Comparison of ENCODE assay signal across 20 mouse cellular contexts in the genomic region with DNA sequence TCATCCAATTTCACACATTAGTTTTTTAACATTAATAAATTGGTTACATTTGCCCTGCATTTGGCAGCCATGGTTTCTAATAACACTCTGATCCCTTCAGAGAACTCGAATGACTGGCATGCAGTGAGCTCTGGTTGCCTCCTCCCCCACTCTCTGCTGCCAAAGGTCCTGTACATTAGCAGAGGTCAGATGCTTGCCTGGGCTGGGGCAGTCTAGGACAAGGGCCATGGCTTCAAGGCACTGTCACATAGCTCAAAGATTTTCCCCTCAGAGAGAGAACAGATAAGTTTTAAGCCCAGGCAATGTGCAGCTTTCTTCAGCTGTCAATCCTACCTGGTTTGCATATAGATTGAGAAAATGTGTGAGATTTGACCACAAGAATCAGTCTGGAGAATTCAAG.
DNase-seq lines count a peak whose midpoint lies in the region; ATAC-seq lines count a peak whose summit lies in the region.
"Had no signal": no experiment of that assay in that cellular context is flagged by ENCODE, and none has a peak within 500 bp of the region (broad histone marks: within the 10 kb centered on the region; RNA-seq: fewer than 3 reads in every experiment).

No protein-coding gene starts in this region.

- no peak for ATAC-seq in hindbrain, embryonic 16.5 days
- peak; percentile 42; the same call in 1 of the 2 replicates for ATAC-seq in midbrain, embryonic 16.5 days
- no peak for ATAC-seq in midbrain, embryonic 11.5 days (ENCODE audit: low FRiP score)
- ATAC-seq: CD4-positive, CD25-positive, alpha-beta regulatory T cell, adult 4 months; forebrain, embryonic 13.5 days had no signal

- DNase-seq in hindbrain, embryonic 10.5 days (ENCODE audit: low spot score) = peak; percentile 48
- DNase-seq in midbrain, embryonic 11.5 days (ENCODE audit: low spot score, missing footprints) = no peak
- peak; percentile 47 for DNase-seq in embryo, embryonic 9.5 days (ENCODE audit: extremely low spot score)
- DNase-seq in cerebellum, adult 8-10 months = no peak
- no peak for DNase-seq in natural killer cell, adult 2 months (ENCODE audit: low spot score in 2 of 2)
- DNase-seq: adrenal gland, postnatal 10 days; B cell, adult 2 months; cerebellum, adult 11 months; cerebellum, adult 9-10 months; cerebellum, postnatal 25 days; gastrocnemius, postnatal 36 days; heart, adult 11 months; heart, postnatal 36 days had no signal

- H3K4me2 ChIP-seq in hindbrain, embryonic 16.5 days (ENCODE audit: low read length) = no peak overlapping the region
- no peak overlapping the region for H3K4me2 ChIP-seq in midbrain, embryonic 16.5 days (ENCODE audit: low read length)
- H3K4me2 ChIP-seq in midbrain, embryonic 11.5 days = no peak overlapping the region
- H3K4me2 ChIP-seq: forebrain, embryonic 13.5 days; heart, embryonic 13.5 days; hindbrain, embryonic 13.5 days had no signal

- H3K27ac ChIP-seq in hindbrain, embryonic 10.5 days = no peak overlapping the region
- H3K27ac ChIP-seq in hindbrain, embryonic 16.5 days (ENCODE audit: low read depth, low read length) = no peak overlapping the region
- no peak overlapping the region for H3K27ac ChIP-seq in midbrain, embryonic 16.5 days (ENCODE audit: low read length)
- H3K27ac ChIP-seq in midbrain, embryonic 11.5 days (ENCODE audit: low read depth, low read length) = no peak overlapping the region
- H3K27ac ChIP-seq: forebrain, embryonic 13.5 days; heart, embryonic 13.5 days; hindbrain, embryonic 13.5 days had no signal

- H3K9me3 ChIP-seq in hindbrain, embryonic 10.5 days = no peaks in the 10 kb centered on the region
- no peaks in the 10 kb centered on the region for H3K9me3 ChIP-seq in hindbrain, embryonic 16.5 days (ENCODE audit: control insufficient read depth, low read length)
- no peaks in the 10 kb centered on the region for H3K9me3 ChIP-seq in midbrain, embryonic 16.5 days (replicated peaks; ENCODE audit: control insufficient read depth, low read length, poor library complexity, severe bottlenecking)
- no peaks in the 10 kb centered on the region for H3K9me3 ChIP-seq in midbrain, embryonic 11.5 days (ENCODE audit: control insufficient read depth, low read length)
- H3K9me3 ChIP-seq: forebrain, embryonic 13.5 days; heart, embryonic 13.5 days; hindbrain, embryonic 13.5 days had no signal

- 33% methylated on average over 1 of the region's 1 CpGs for WGBS in hindbrain, embryonic 10.5 days
- 39% methylated on average over 1 of the region's 1 CpGs for WGBS in hindbrain, embryonic 16.5 days
- 59% methylated on average over 1 of the region's 1 CpGs for WGBS in midbrain, embryonic 16.5 days
- WGBS in midbrain, embryonic 11.5 days = 66% methylated on average over 1 of the region's 1 CpGs

- peaks cover 10% of the 10 kb centered on the region for H3K4me1 ChIP-seq in hindbrain, embryonic 10.5 days (replicated peaks)
- no peaks in the 10 kb centered on the region for H3K4me1 ChIP-seq in hindbrain, embryonic 16.5 days (ENCODE audit: control insufficient read depth, insufficient read depth, low read depth, low read length)
- H3K4me1 ChIP-seq in midbrain, embryonic 16.5 days (ENCODE audit: control insufficient read depth, insufficient read depth, low read length) = no peaks in the 10 kb centered on the region
- no peaks in the 10 kb centered on the region for H3K4me1 ChIP-seq in midbrain, embryonic 11.5 days (ENCODE audit: control insufficient read depth, insufficient read depth, low read length)
- H3K4me1 ChIP-seq: forebrain, embryonic 13.5 days; heart, embryonic 13.5 days had no signal

- no peak overlapping the region for H3K9ac ChIP-seq in hindbrain, embryonic 16.5 days (ENCODE audit: low read depth, low read length)
- H3K9ac ChIP-seq in midbrain, embryonic 16.5 days (ENCODE audit: low read depth, low read length) = no peak overlapping the region
- no peak overlapping the region for H3K9ac ChIP-seq in midbrain, embryonic 11.5 days (ENCODE audit: low read length)
- H3K9ac ChIP-seq: forebrain, embryonic 13.5 days; heart, embryonic 13.5 days; hindbrain, embryonic 13.5 days had no signal

- no peaks in the 10 kb centered on the region for H3K36me3 ChIP-seq in hindbrain, embryonic 10.5 days
- H3K36me3 ChIP-seq in hindbrain, embryonic 16.5 days (ENCODE audit: control insufficient read depth, insufficient read depth, low read length) = no peaks in the 10 kb centered on the region
- H3K36me3 ChIP-seq in midbrain, embryonic 16.5 days (ENCODE audit: control insufficient read depth, insufficient read depth, low read length) = no peaks in the 10 kb centered on the region
- no peaks in the 10 kb centered on the region for H3K36me3 ChIP-seq in midbrain, embryonic 11.5 days (ENCODE audit: control insufficient read depth, insufficient read depth, low read length)
- H3K36me3 ChIP-seq: G1E; heart, embryonic 13.5 days; hindbrain, embryonic 13.5 days had no signal

- no peak overlapping the region for H3K4me3 ChIP-seq in hindbrain, embryonic 10.5 days
- H3K4me3 ChIP-seq in hindbrain, embryonic 16.5 days (ENCODE audit: low read length) = no peak overlapping the region
- H3K4me3 ChIP-seq in midbrain, embryonic 16.5 days (ENCODE audit: low read depth, low read length) = no peak overlapping the region
- H3K4me3 ChIP-seq in midbrain, embryonic 11.5 days (ENCODE audit: low read depth, low read length) = no peak overlapping the region
- H3K4me3 ChIP-seq: forebrain, embryonic 13.5 days; heart, embryonic 13.5 days; hindbrain, embryonic 13.5 days had no signal

- H3K27me3 ChIP-seq in hindbrain, embryonic 10.5 days (ENCODE audit: insufficient read depth, poor library complexity, severe bottlenecking) = no peaks in the 10 kb centered on the region
- H3K27me3 ChIP-seq in hindbrain, embryonic 16.5 days (replicated peaks; ENCODE audit: control insufficient read depth, insufficient read depth, low read length) = no peaks in the 10 kb centered on the region
- H3K27me3 ChIP-seq in midbrain, embryonic 16.5 days (ENCODE audit: control insufficient read depth, insufficient read depth, low read depth, low read length) = no peaks in the 10 kb centered on the region
- no peaks in the 10 kb centered on the region for H3K27me3 ChIP-seq in midbrain, embryonic 11.5 days (ENCODE audit: control insufficient read depth, insufficient read depth, low read length)
- H3K27me3 ChIP-seq: forebrain, embryonic 13.5 days; heart, embryonic 13.5 days; hindbrain, embryonic 13.5 days had no signal

Comparison
In these comparisons a context has a peak if more than half of its experiments do, and no peak if none do; other contexts are left out.
1. DNase-seq: peak in hindbrain, embryonic 10.5 days (single experiment) and embryo, embryonic 9.5 days (single experiment); none in midbrain, embryonic 11.5 days (single experiment), cerebellum, adult 8-10 months (single experiment) and natural killer cell, adult 2 months (0 of 2).